Mouse (Mus musculus): ENCODE data around the gene Calm3.
A peak's percentile ranks its signal among the peaks of the same experiment; 100 is the strongest.

Gene Calm3

DNA sequence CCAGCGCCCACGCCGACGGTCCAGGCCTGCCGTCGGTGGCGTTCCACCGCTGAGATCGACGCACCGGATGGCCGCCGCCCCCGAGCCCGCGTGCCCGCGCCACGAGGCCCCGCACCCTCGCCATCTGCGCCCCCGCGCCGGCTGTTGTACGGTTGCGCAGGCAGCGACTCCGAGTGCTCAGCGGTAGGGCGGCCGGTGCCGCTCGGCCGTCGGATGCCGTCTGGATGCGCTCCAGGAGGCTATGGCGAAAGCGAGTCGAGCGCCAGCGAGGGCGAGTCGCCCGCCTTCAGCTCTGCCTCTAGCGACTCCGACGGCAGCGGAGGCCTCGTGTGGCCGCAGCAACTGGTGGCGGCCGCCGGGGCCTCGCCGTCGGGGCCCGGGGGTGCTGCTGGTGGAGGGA lies 38.0 kb downstream of the Calm3 start:
- DNase-seq, result no peak

GRCm38 (mm10) chr7:16885271-16885776 lies 38.6 kb downstream of the Calm3 start:
- peak; percentile 35 for DNase-seq

GRCm38 (mm10) chr7:16884334-16884733 lies 39.6 kb downstream of the Calm3 start:
- DNase-seq, result no peak

DNA sequence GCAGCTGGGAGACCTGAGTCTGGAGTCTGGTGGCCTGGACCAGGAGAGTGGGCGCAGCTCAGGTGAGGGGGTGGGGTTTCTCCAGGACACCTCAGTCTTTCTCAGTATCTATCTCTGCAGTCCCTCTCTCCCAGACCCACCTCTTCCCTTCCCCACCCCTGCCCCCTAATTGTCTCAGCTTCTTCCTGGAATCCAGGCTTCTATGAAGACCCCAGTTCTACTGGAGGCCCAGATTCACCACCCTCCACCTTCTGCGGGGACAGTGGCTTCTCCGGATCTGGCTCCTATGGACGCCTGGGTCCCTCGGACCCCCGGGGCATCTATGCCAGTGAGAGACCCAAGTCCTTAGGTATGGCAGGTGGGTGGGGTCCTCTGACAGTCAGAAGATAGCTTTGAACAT lies 40.8 kb downstream of the Calm3 start:
- no peak for DNase-seq

GRCm38 (mm10) chr7:16880615-16881014 lies 43.3 kb downstream of the Calm3 start:
- DNase-seq, result no peak

GRCm38 (mm10) chr7:16879796-16880547 lies 43.9 kb downstream of the Calm3 start:
- DNase-seq, result peak; percentile 47

DNA sequence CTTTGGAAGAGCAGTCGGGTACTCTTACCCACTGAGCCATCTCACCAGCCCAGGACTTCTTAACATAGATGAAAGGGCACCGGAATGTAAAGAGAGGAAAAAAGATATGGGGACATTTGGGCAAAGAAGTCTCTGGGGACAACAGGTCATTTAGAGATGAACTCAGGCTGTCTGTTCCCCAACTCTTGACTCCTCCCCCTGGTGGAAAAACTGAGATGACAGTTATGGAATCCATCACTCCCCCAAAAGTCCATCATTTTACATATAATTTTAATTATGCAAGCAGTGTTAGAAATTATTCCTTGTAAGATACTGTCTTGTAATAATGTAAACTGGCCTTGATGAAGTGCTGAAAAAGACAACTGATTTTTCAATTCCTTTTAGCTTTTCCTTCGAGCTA lies 46.2 kb downstream of the Calm3 start:
- no peak for DNase-seq

- DNase-seq, result peak; percentile 44
These were observed 47.3 kb downstream of the Calm3 start for GRCm38 (mm10) chr7:16876608-16877007.

GRCm38 (mm10) chr7:16876006-16876405 lies 47.9 kb downstream of the Calm3 start:
- DNase-seq, result no peak

- DNase-seq, result no peak
These were observed 48.6 kb downstream of the Calm3 start for GRCm38 (mm10) chr7:16875326-16875725.

GRCm38 (mm10) chr7:16875310-16875325 lies 48.8 kb downstream of the Calm3 start, which contains the start of gene Dact3:
Gene Dact3, plus strand, starts transcription at chr7:16875317.
- DNase-seq, result no peak

DNA sequence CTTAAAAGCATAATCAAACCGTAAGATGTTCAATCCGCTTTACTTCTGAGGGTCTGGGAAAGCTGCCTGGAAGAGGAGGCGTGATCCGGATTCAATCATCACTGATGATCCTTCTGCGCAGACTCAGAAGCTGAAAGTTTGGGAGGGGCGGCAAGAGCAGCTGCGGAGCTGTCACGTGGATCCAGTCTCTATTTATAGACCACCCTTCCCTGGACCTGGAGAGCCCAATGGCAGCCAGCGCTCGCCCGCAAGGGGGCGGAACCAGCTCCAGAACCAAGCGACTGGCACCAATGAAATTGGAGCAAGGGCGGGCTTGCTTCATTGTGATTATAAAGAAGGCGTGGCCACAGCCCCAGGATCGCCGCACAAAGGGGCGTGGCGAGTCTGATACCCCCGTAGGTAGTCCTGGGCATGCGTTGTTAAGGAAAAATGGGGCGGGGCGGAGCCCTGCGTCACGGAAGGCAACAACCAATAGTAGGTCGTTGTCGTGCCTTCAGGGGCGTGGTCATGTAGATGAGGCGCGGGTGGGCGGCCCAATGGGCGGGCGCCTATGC lies 49.1 kb downstream of the Calm3 start:
- DNase-seq, result peak; percentile 100

GRCm38 (mm10) chr7:16874190-16874589 lies 49.7 kb downstream of the Calm3 start:
- peak; percentile 80 for DNase-seq

- DNase-seq, result no peak
These were observed 50.5 kb downstream of the Calm3 start for GRCm38 (mm10) chr7:16873392-16873791.

GRCm38 (mm10) chr7:16872478-16872877 lies 51.4 kb downstream of the Calm3 start:
- DNase-seq, result no peak

DNA sequence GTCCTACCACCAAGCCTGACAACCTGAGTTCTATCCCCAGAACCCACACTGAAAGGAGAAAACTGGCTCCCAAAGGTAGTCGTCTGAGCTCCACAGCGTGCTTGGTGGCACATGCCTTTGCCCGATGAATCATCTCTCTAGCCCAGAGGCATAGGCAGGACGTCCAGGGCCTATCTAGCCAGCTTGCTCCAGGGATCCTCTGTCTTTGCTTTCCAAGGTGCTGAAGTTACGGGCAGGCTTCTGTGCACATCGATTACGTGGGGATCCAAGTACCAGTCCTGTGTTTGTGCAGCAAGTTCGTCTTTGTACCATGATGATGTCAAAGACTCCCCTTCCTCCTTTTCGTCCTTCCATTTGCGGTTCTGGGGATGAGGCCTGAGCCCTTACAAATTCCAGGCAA lies 52.3 kb downstream of the Calm3 start:
- no peak for DNase-seq

DNA sequence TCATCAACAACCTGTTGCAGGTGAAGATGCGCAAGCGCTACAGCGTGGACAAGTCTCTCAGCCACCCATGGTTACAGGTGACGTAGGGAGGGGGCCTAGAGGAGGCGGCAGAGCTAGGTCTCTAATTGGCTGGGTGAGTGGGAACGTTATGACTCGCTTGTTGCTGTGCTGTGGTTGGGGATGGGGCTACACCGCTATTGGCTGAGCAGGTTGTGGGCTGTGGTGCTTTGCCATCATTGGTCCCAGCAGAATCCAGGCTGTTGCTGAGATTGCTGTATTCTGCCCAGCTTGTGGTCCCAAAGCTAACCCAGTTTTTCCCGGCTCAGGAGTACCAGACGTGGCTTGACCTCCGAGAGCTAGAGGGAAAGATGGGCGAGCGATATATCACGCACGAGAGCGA lies 54.4 kb downstream of the Calm3 start:
- DNase-seq, result peak; percentile 60

DNA sequence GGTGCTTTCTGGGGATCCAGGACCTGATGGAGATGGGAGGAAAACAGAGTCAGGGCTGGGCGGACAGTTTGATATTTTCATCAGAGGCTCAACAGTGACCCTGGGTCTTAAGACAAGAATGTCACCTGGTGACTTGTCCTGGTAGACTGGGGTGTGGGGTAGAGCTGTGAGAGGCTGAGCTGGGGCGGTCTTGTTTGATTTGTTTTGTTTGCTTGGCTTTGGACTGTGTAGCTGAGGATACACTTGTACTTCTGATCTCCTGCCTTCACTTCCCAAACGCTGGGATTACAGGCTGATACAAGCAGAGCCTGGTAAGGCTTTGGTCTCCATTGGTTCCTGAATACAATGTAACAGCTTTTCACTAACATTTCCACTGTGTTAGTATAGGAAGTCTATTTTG lies 56.4 kb downstream of the Calm3 start:
- no peak for DNase-seq

Measured in kidney, postnatal 14 days (tissue).